Mouse (Mus musculus): ENCODE measurements around the gene Dusp12. TPM values are rescaled to one million over a fixed set of nuclear protein-coding genes. Genes with fewer than 3 reads are reported as not detected.

The Dusp12 gene
- total and polyA plus RNA-seq, 2 experiments from 2014 or later, result 37.4 to 41.0 TPM

DNA sequence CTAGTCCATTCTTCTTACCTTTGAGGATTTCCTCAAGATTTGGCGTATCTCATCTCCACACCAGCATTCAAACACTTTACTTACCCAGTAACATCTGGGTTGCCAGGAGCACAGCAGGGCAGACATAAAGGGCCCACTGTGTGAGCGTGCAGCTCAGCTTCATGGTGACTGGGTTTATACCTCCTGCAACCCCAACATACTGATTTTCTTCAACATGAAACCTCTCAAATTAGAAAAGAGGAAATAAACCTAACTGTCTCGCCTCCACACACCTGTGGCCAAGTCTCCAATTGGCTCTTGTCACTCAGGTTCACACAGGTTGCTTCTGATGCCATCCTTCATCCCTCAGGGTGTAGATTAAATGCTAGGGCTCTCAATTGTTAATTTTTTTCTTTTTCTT, 42.0 kb upstream of the Dusp12 start, which contains the start of gene Fcrla:
Fcrla (minus strand) TSS at position 206 of the 400 bp plus-strand sequence.
- no peaks in the 10 kb centered on the region for H3K4me1 ChIP-seq (ENCODE audit: insufficient read depth)
- WGBS, result 77% methylated on average over 3 of the region's 3 CpGs
- H3K27ac ChIP-seq (ENCODE audit: low read depth, low read length), result no peak within 1 kb of the TSS
- no peak within 1 kb of the TSS for H3K4me2 ChIP-seq (ENCODE audit: low read depth)
- H3K9ac ChIP-seq, result no peak within 1 kb of the TSS
- H3K4me3 ChIP-seq (ENCODE audit: low read depth, low read length), result no peak within 1 kb of the TSS
- ATAC-seq, result no peak
- H3K9me3 ChIP-seq (ENCODE audit: low read length), result no peaks in the 10 kb centered on the region
- DNase-seq, result no peak
- no peaks in the 10 kb centered on the region for H3K36me3 ChIP-seq (ENCODE audit: insufficient read depth)
- H3K27me3 ChIP-seq (ENCODE audit: insufficient read depth, low read length), result no peaks in the 10 kb centered on the region
- no peak for TF ChIP-seq CTCF (IDR thresholded peaks at IDR 0.05; ENCODE audit: low read depth)

DNA sequence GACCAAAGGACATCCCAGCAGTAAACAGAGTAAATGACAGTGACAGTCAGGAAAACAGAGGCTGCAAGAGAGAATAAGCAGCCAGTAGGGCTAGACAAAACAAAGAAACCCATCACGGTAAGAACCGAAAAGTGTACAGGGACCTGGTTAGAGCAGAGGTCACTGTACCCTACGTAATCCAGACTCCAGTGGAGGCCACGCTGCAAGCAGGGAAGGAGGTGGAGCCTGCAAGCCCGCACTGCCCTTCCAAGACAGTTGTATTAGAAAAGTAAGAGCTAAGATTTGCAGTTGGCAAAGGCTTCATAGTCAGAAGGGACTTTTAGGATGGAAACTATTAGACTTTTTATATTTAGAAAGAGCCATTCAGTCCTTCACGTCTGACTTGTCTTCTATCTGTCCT, 41.6 kb upstream of the Dusp12 start:
- H3K4me2 ChIP-seq (ENCODE audit: low read depth), result no peak overlapping the region
- no peaks in the 10 kb centered on the region for H3K9me3 ChIP-seq (ENCODE audit: low read length)
- no peak for TF ChIP-seq CTCF (IDR thresholded peaks at IDR 0.05; ENCODE audit: low read depth)
- 63% methylated on average over 6 of the region's 6 CpGs for WGBS
- no peaks in the 10 kb centered on the region for H3K36me3 ChIP-seq (ENCODE audit: insufficient read depth)
- H3K27me3 ChIP-seq (ENCODE audit: insufficient read depth, low read length), result no peaks in the 10 kb centered on the region
- H3K9ac ChIP-seq, result no peak overlapping the region
- H3K4me1 ChIP-seq (ENCODE audit: insufficient read depth), result no peaks in the 10 kb centered on the region
- ATAC-seq (no peak), DNase-seq (no peak)
- H3K4me3 ChIP-seq (ENCODE audit: low read depth, low read length), result no peak overlapping the region
- H3K27ac ChIP-seq (ENCODE audit: low read depth, low read length), result no peak overlapping the region

DNA sequence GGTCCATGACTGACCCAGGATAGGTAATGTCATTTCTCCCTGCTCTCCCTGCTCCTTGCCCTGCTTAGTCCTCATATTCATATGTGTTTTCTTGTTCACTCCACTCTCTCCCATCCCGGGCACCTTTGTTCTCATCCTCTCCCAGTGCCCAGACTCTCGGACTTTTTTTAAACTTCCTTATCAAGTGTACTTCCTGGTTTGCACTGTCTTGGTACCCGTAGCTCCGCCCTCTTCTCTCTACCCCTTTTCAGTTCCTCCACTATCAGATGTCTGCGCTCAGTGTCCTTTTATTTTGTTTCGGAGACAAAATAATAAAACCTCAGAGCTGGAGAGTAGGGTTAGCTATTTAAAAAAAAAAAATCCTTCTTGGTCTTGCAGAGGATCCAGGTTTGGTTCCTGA, 39.1 kb upstream of the Dusp12 start:
- no peaks in the 10 kb centered on the region for H3K4me1 ChIP-seq (ENCODE audit: insufficient read depth)
- H3K27ac ChIP-seq (ENCODE audit: low read depth, low read length), result no peak overlapping the region
- no peak overlapping the region for H3K4me3 ChIP-seq (ENCODE audit: low read depth, low read length)
- no peaks in the 10 kb centered on the region for H3K9me3 ChIP-seq (ENCODE audit: low read length)
- no peak overlapping the region for H3K4me2 ChIP-seq (ENCODE audit: low read depth)
- DNase-seq (no peak), ATAC-seq (no peak)
- 87% methylated on average over 6 of the region's 6 CpGs for WGBS
- H3K9ac ChIP-seq, result no peak overlapping the region
- TF ChIP-seq CTCF (IDR thresholded peaks at IDR 0.05; ENCODE audit: low read depth), result no peak
- H3K27me3 ChIP-seq (ENCODE audit: insufficient read depth, low read length), result no peaks in the 10 kb centered on the region
- no peaks in the 10 kb centered on the region for H3K36me3 ChIP-seq (ENCODE audit: insufficient read depth)

DNA sequence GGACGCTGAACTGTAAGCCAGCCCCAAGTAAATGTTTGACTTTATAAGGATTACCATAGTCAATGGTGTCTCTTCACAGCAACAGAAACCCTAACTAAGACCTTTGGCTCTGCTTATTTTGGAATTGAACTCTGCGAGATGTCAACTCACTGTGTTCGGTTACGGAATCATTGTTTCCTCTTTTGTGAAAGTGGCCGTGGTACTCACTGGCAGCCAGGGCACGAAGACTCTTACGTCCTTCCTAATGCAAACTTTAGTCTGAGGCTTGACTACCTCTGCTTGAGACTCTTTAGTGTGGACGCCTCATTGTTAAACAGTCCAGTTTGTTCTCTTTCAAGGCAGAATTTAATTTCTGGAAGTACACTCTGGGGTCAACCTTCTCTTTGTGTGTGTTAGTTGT, 34.0 kb upstream of the Dusp12 start:
- Histone ChIP-seq H3K9me3 (ENCODE audit: low read length) (no peaks in the 10 kb centered on the region), H3K36me3 (ENCODE audit: insufficient read depth) (no peaks in the 10 kb centered on the region), H3K4me2 (ENCODE audit: low read depth) (no peak overlapping the region), H3K4me3 (ENCODE audit: low read depth, low read length) (no peak overlapping the region), H3K4me1 (ENCODE audit: insufficient read depth) (no peaks in the 10 kb centered on the region), H3K27me3 (ENCODE audit: insufficient read depth, low read length) (no peaks in the 10 kb centered on the region), H3K27ac (ENCODE audit: low read depth, low read length) (no peak overlapping the region), H3K9ac (no peak overlapping the region)
- no peak for ATAC-seq
- WGBS, result 93% methylated on average over 8 of the region's 8 CpGs
- TF ChIP-seq CTCF (IDR thresholded peaks at IDR 0.05; ENCODE audit: low read depth), result no peak
- DNase-seq, result no peak

DNA sequence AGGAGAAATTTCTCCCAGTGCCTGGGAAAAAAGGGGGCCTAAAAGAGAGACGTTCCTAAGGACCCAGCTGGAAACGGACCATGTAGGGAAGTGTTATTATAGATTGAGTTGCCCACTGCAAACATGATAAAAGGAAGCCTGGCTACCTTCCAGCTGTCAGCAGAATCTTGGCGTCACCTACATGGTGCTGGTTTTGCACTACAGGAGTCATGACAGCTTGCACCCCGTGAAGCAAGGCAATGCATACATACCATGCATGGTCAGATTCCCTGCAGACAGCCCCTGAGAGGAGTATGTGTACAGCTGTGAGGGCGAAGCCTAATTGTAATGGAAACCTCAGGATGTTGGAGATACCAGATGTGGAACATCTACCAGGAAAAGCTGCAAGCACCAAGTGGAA, 30.3 kb upstream of the Dusp12 start:
- TF ChIP-seq CTCF (IDR thresholded peaks at IDR 0.05; ENCODE audit: low read depth), result no peak
- WGBS, result 63% methylated on average over 5 of the region's 5 CpGs
- Histone ChIP-seq H3K4me3 (ENCODE audit: low read depth, low read length) (no peak overlapping the region), H3K36me3 (ENCODE audit: insufficient read depth) (no peaks in the 10 kb centered on the region), H3K9ac (no peak overlapping the region), H3K4me2 (ENCODE audit: low read depth) (no peak overlapping the region), H3K27me3 (ENCODE audit: insufficient read depth, low read length) (no peaks in the 10 kb centered on the region; the same call in 1 of the 2 replicates), H3K4me1 (ENCODE audit: insufficient read depth) (no peaks in the 10 kb centered on the region), H3K27ac (ENCODE audit: low read depth, low read length) (no peak overlapping the region), H3K9me3 (ENCODE audit: low read length) (no peaks in the 10 kb centered on the region)
- DNase-seq (no peak), ATAC-seq (no peak)

DNA sequence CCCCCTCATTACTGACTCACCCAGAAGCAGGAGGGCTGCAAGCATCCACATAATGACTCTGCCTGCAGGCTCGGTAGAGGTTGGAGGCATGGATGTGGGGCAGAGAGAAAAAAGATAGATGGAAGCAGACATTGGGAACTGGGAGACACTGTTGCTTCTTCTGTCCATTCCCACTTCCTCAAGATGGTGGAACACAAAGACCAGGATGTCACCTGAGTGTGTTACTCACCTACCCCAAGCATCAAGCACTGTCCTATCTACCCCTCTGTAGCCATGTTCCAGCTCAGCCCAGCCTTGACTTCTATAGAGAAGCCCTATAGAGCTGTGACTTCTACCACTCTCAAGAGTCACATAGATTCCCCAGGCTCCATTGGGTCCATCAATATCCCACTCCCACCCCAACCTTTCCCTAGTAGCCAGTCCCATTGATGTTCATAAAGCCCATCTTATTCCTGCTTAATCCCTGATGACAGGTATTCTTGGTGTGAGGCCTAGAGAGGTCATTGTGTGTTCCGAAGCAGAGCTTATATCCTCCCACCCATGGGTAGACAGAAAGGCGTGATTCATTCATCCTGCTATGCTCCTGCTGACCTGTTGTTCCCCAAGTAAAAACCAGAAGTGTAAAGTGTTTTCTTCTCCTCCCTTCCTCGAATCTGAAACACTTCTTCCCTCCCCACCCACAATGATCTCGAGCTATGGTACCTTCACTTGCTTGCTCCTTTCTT, 27.7 kb upstream of the Dusp12 start, which contains the start of gene Fcrlb:
Fcrlb (minus strand) TSS at position 51 of the 725 bp plus-strand sequence.
- no peaks in the 10 kb centered on the region for H3K9me3 ChIP-seq (ENCODE audit: low read length)
- H3K4me1 ChIP-seq (ENCODE audit: insufficient read depth), result no peaks in the 10 kb centered on the region; the same call in 1 of the 2 replicates
- H3K9ac ChIP-seq, result no peak within 1 kb of the TSS
- H3K36me3 ChIP-seq (ENCODE audit: insufficient read depth), result no peaks in the 10 kb centered on the region
- H3K27me3 ChIP-seq (ENCODE audit: insufficient read depth, low read length), result peaks cover 19% of the 10 kb centered on the region
- no peak for TF ChIP-seq CTCF (IDR thresholded peaks at IDR 0.05; ENCODE audit: low read depth)
- ATAC-seq (no peak), DNase-seq (no peak)
- no peak within 1 kb of the TSS for H3K4me2 ChIP-seq (ENCODE audit: low read depth)
- 58% methylated on average over 5 of the region's 5 CpGs for WGBS
- no peak within 1 kb of the TSS for H3K4me3 ChIP-seq (ENCODE audit: low read depth, low read length)
- H3K27ac ChIP-seq (ENCODE audit: low read depth, low read length), result no peak within 1 kb of the TSS

DNA sequence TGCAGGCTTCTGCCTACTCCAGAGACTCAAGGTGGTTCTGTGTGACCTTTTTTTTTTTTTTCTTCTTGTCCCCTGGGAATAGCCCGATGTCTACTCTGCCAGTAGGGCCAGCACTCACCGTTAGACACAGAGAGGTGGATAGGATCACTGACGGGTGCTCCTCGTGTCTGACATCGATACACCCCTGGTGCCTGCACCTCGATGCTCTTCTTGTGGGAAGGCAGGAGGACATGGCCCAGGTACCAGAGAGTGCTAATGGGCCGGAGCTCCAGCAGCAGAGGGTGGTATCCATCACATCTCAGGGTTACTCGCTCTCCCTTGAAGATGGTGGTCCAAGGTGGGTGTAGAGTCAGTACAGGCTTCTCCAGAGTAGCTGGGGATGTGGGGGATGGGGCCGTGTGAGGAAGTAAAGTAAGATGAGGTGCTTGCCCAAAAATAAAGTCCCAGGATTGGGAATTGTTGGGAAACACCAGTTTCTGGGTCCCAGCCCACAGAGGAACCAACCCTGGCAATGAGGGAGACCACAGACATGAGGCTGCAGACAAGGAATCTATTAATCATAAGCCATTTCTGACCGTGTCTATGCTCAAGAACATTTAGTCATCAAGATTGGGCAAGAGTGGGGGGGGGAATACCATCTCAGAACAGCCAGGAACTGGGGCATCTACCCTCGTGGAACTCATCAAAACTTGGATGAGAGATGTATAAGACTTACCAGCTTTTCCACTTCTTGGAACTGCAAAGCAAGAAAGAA, 26.7 kb upstream of the Dusp12 start:
- no peak overlapping the region for H3K4me3 ChIP-seq (ENCODE audit: low read depth, low read length)
- H3K4me1 ChIP-seq (ENCODE audit: insufficient read depth), result no peaks in the 10 kb centered on the region; the same call in 1 of the 2 replicates
- TF ChIP-seq CTCF (IDR thresholded peaks at IDR 0.05; ENCODE audit: low read depth), result no peak
- H3K9me3 ChIP-seq (ENCODE audit: low read length), result no peaks in the 10 kb centered on the region
- WGBS, result 83% methylated on average over 11 of the region's 11 CpGs
- ATAC-seq (no peak), DNase-seq (no peak)
- no peak overlapping the region for H3K9ac ChIP-seq
- no peak overlapping the region for H3K4me2 ChIP-seq (ENCODE audit: low read depth)
- H3K36me3 ChIP-seq (ENCODE audit: insufficient read depth), result no peaks in the 10 kb centered on the region
- H3K27ac ChIP-seq (ENCODE audit: low read depth, low read length), result no peak overlapping the region
- H3K27me3 ChIP-seq (ENCODE audit: insufficient read depth, low read length), result peaks cover 23% of the 10 kb centered on the region

All from forebrain, postnatal 0 days (tissue).